Mouse (Mus musculus) testis, adult 2 months (tissue): ENCODE data around the gene Slc20a1.

Experiments
- CTCF ChIP-seq: fragments of 200-500 bp; IDR thresholded peaks from 2 replicates; pipeline ENCODE4 v1.5.1; 2012; ENCODE audit warnings: low read depth, mild to moderate bottlenecking, inconsistent platforms, low read length, moderate library complexity; ENCODE audit not compliant: control insufficient read depth, insufficient read depth, insufficient replicate concordance
- POLR2A ChIP-seq: fragments of 200-500 bp; IDR thresholded peaks from 2 replicates; pipeline ENCODE4 v1.6.1; 2012; ENCODE audit warnings: low read depth, mild to moderate bottlenecking, inconsistent platforms, low read length, moderate library complexity; ENCODE audit not compliant: control insufficient read depth

DNA sequence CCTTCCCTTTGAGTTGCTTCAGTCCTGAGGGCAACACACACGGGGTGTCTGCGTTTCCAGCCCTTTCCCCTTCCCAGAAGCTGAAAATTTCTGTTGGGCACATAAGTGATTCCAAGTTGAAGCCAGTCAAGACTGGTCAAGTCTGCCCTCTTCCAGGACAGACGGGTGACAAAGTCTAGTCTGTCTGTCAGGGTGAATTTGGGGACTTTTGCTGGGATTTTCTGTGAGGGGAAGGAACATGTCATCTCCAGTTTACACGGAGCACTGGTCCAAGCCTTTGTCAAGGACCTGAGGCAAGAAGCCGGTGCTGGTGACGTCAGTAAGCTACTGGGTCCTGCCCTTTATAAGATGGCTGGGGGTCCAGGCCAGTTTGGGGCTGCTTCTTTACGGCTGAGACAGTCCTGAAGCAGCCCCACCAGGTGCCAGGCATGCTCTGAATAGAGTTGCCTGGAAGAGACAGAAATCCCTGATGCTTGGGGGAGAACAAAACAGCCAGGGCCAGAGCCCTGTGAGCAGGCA is 28.5 kb downstream of the Slc20a1 start:
- TF ChIP-seq POLR2A (no peak), CTCF (no peak)
